8 mouse cellular contexts compared by ENCODE assay signal in genomic region chr7:81828681-81829378, GRCm38 (mm10). TPM values are rescaled to one million over a fixed set of nuclear protein-coding genes. Genes with fewer than 3 reads are reported as not detected.
DNase-seq lines count a peak whose midpoint lies in the region; ATAC-seq and TF ChIP-seq lines count a peak whose summit lies in the region.

No protein-coding gene starts in this region.

- peaks cover 48% of the 10 kb centered on the region for H3K79me2 ChIP-seq in macrophage (ENCODE audit: inconsistent target)

- no peaks in the 10 kb centered on the region for H3K9me3 ChIP-seq in forebrain, postnatal 0 days (ENCODE audit: low read length)
- H3K9me3 ChIP-seq in hindbrain, embryonic 10.5 days, result no peaks in the 10 kb centered on the region

- H3K27me3 ChIP-seq in Patski, result peaks cover 3% of the 10 kb centered on the region
- no peaks in the 10 kb centered on the region; the same call in 1 of the 2 replicates for H3K27me3 ChIP-seq in cerebellum, adult 2 months (ENCODE audit: control insufficient read depth, insufficient read depth, low read length)
- no peaks in the 10 kb centered on the region for H3K27me3 ChIP-seq in forebrain, postnatal 0 days (ENCODE audit: insufficient read depth, low read length)
- H3K27me3 ChIP-seq in hindbrain, embryonic 10.5 days (ENCODE audit: insufficient read depth, poor library complexity, severe bottlenecking), result no peaks in the 10 kb centered on the region

- POLR2A ChIA-PET in Patski (lab: Charles Lee), result no interaction called here

- peak; percentile 65 for ATAC-seq in Patski
- ATAC-seq in forebrain, postnatal 0 days, result peak; percentile 73

- H3K36me3 ChIP-seq in forebrain, postnatal 0 days (ENCODE audit: insufficient read depth), result no peaks in the 10 kb centered on the region
- no peaks in the 10 kb centered on the region for H3K36me3 ChIP-seq in hindbrain, embryonic 10.5 days
- H3K36me3 ChIP-seq in macrophage (ENCODE audit: inconsistent target), result no peaks in the 10 kb centered on the region

- H3K4me1 ChIP-seq in cerebellum, adult 2 months (ENCODE audit: control insufficient read depth, insufficient read depth, low read length), result no peaks in the 10 kb centered on the region
- H3K4me1 ChIP-seq in forebrain, postnatal 0 days (ENCODE audit: insufficient read depth), result peaks cover 27% of the 10 kb centered on the region
- peaks cover 42% of the 10 kb centered on the region for H3K4me1 ChIP-seq in hindbrain, embryonic 10.5 days (replicated peaks)

- H3K9ac ChIP-seq in forebrain, postnatal 0 days, result peak overlapping the region; percentile 87

- in situ Hi-C loops in Patski (cut with MboI; ENCODE audit: low pct_unique_long_range_greater_than_20kb), result no loop called here

- whole genome bisulfite sequencing in cerebellum, adult 2 months, result under 1% methylated on average over 88 of the region's 91 CpGs
- WGBS in forebrain, postnatal 0 days, result under 1% methylated on average over 58 of the region's 91 CpGs
- under 1% methylated on average over 85 of the region's 91 CpGs for WGBS in hindbrain, embryonic 10.5 days
- under 1% methylated on average over 85 of the region's 91 CpGs for WGBS in macrophage (ENCODE audit: missing documents)

- peak overlapping the region; percentile 58 for H3K4me2 ChIP-seq in forebrain, postnatal 0 days (ENCODE audit: low read depth)

- no peak for TF ChIP-seq POLR2A in cerebellum, adult 2 months (IDR thresholded peaks at IDR 0.05; ENCODE audit: borderline replicate concordance, insufficient read depth, low read length)

- peak overlapping the region; percentile 58 for H3K4me3 ChIP-seq in cerebellum, adult 2 months (replicated peaks; ENCODE audit: insufficient read depth, low read depth, low read length)
- peak overlapping the region; percentile 71 for H3K4me3 ChIP-seq in forebrain, postnatal 0 days (ENCODE audit: low read depth, low read length)
- H3K4me3 ChIP-seq in hindbrain, embryonic 10.5 days, result peak overlapping the region; percentile 88
- peak overlapping the region; percentile 87 for H3K4me3 ChIP-seq in macrophage (ENCODE audit: inconsistent target)

- DNase-seq in Patski (ENCODE audit: low read depth, low spot score), result no peak
- peak; percentile 28 to 65 for DNase-seq in cerebellum, adult 2 months
- peak; percentile 71 for DNase-seq in forebrain, postnatal 0 days
- DNase-seq in hindbrain, embryonic 10.5 days (ENCODE audit: low spot score), result peak; percentile 69
- peak; percentile 51 to 57 for DNase-seq in layer of hippocampus, postnatal 36 days
- DNase-seq in retina, postnatal 1 day, result peak; percentile 72
- DNase-seq in urinary bladder, postnatal 36 days (ENCODE audit: low spot score in 2 of 2), result peak; percentile 34 to 41

- no peak for TF ChIP-seq CTCF in Patski (IDR thresholded peaks at IDR 0.05)
- TF ChIP-seq CTCF in cerebellum, adult 2 months (IDR thresholded peaks at IDR 0.05; ENCODE audit: borderline replicate concordance, insufficient read depth, low read depth, low read length), result no peak
- no peak for TF ChIP-seq CTCF in forebrain, postnatal 0 days (IDR thresholded peaks at IDR 0.05; ENCODE audit: low read depth)

- H3K27ac ChIP-seq in cerebellum, adult 2 months (ENCODE audit: insufficient read depth, low read length), result no peak overlapping the region
- H3K27ac ChIP-seq in forebrain, postnatal 0 days (ENCODE audit: low read depth, low read length), result peak overlapping the region; percentile 88
- peak overlapping the region; percentile 92 for H3K27ac ChIP-seq in hindbrain, embryonic 10.5 days
- peak overlapping the region; percentile 73 for H3K27ac ChIP-seq in macrophage

- CTCF ChIA-PET in Patski (lab: Charles Lee), result no interaction called here

RNA-seq across cellular contexts. Expression of gene Btbd1, which starts 0.4 kb away (rescaled TPM):
- polyA plus RNA-seq in Patski (2021) (64.7 TPM), macrophage (2018) (50.7 to 145 TPM (median 61.2 TPM) in 3 replicates)
- polyA plus RNA-seq in cerebellum, adult 2 months (2012; rRNA removed), result 67.5 and 72.5 TPM in 2 replicates
- 142 TPM in 2 replicates for total RNA-seq in forebrain, postnatal 0 days (2014; rRNA removed)
- polyA plus RNA-seq in forebrain, postnatal 0 days (2015; fragmentation: Nextera tagmentation; extraction: Ambion mirVana), result 101 and 104 TPM in 2 replicates
- 58.3 and 63.1 TPM in 2 replicates for polyA plus RNA-seq in hindbrain, embryonic 10.5 days (2016; fragmentation: Nextera tagmentation; extraction: Ambion mirVana)
- total RNA-seq in layer of hippocampus, postnatal 36 days (2021), result 100 to 1,000 TPM; 103 to 117 TPM
- 100 to 1,000 TPM in 12 of 26 experiments, 10 to 100 TPM in 14; 43.4 to 253 (median 95.3) TPM for total RNA-seq in macrophage (2018; cell fraction: chromatin; rRNA removed)
- 10 to 100 TPM; 33.3 to 80.0 (median 54.7) TPM for total RNA-seq in macrophage (2018; cell fraction: cytosol; rRNA removed)
- total RNA-seq in macrophage (2018; cell fraction: nucleus; rRNA removed), result 100 to 1,000 TPM in 5 of 26 experiments, 10 to 100 TPM in 21; 29.6 to 130 (median 74.0) TPM

RNA-seq across cellular contexts. Expression of gene Gm10160, which starts 26.8 kb away (rescaled TPM):
- polyA plus RNA-seq in Patski (2021), result not detected
- polyA plus RNA-seq in cerebellum, adult 2 months (2012; rRNA removed), result not detected in 2 replicates
- not detected in 2 replicates for total RNA-seq in forebrain, postnatal 0 days (2014; rRNA removed)
- polyA plus RNA-seq in forebrain, postnatal 0 days (2015; fragmentation: Nextera tagmentation; extraction: Ambion mirVana), result not detected in 2 replicates
- polyA plus RNA-seq in hindbrain, embryonic 10.5 days (2016; fragmentation: Nextera tagmentation; extraction: Ambion mirVana), result not detected in 2 replicates
- not detected for total RNA-seq in layer of hippocampus, postnatal 36 days (2021)
- total RNA-seq in macrophage (2018; cell fraction: chromatin; rRNA removed), result not detected
- total RNA-seq in macrophage (2018; cell fraction: cytosol; rRNA removed), result not detected
- not detected for total RNA-seq in macrophage (2018; cell fraction: nucleus; rRNA removed)
- not detected in 3 replicates for polyA plus RNA-seq in macrophage (2018)

RNA-seq across cellular contexts. Expression of gene Tm6sf1, which starts 30.0 kb away (rescaled TPM):
- 3.8 TPM for polyA plus RNA-seq in Patski (2021)
- 39.2 and 40.9 TPM in 2 replicates for polyA plus RNA-seq in cerebellum, adult 2 months (2012; rRNA removed)
- 5.4 and 12.9 TPM in 2 replicates for total RNA-seq in forebrain, postnatal 0 days (2014; rRNA removed)
- polyA plus RNA-seq in forebrain, postnatal 0 days (2015; fragmentation: Nextera tagmentation; extraction: Ambion mirVana), result 5.0 and 7.0 TPM in 2 replicates
- polyA plus RNA-seq in hindbrain, embryonic 10.5 days (2016; fragmentation: Nextera tagmentation; extraction: Ambion mirVana), result 11.3 and 11.9 TPM in 2 replicates
- 10 to 100 TPM; 14.3 to 15.0 TPM for total RNA-seq in layer of hippocampus, postnatal 36 days (2021)
- total RNA-seq in macrophage (2018; cell fraction: chromatin; rRNA removed), result 100 to 1,000 TPM in 24 of 26 experiments, 10 to 100 TPM in 2; 42.9 to 414 (median 222) TPM
- total RNA-seq in macrophage (2018; cell fraction: cytosol; rRNA removed), result 100 to 1,000 TPM in 6 of 26 experiments, 10 to 100 TPM in 20; 52.5 to 116 (median 90.3) TPM
- total RNA-seq in macrophage (2018; cell fraction: nucleus; rRNA removed), result 100 to 1,000 TPM in 22 of 26 experiments, 10 to 100 TPM in 4; 56.2 to 552 (median 176) TPM
- polyA plus RNA-seq in macrophage (2018), result 72.9 to 199 TPM (median 101 TPM) in 3 replicates

RNA-seq across cellular contexts. Expression of gene 3110040N11Rik, which starts 39.6 kb away (rescaled TPM):
- polyA plus RNA-seq in Patski (2021), result 80.7 TPM
- polyA plus RNA-seq in cerebellum, adult 2 months (2012; rRNA removed), result 26.5 and 27.0 TPM in 2 replicates
- total RNA-seq in forebrain, postnatal 0 days (2014; rRNA removed), result 46.3 and 50.9 TPM in 2 replicates
- 59.3 and 59.8 TPM in 2 replicates for polyA plus RNA-seq in forebrain, postnatal 0 days (2015; fragmentation: Nextera tagmentation; extraction: Ambion mirVana)
- 50.1 and 50.8 TPM in 2 replicates for polyA plus RNA-seq in hindbrain, embryonic 10.5 days (2016; fragmentation: Nextera tagmentation; extraction: Ambion mirVana)
- total RNA-seq in layer of hippocampus, postnatal 36 days (2021), result 10 to 100 TPM; 20.7 to 21.7 TPM
- 10 to 100 TPM in 19 of 26 experiments, 1 to 10 TPM in 6, not detected in 1; 3.1 to 20.9 (median 12.7) TPM for total RNA-seq in macrophage (2018; cell fraction: chromatin; rRNA removed)
- 10 to 100 TPM; 12.1 to 31.2 (median 21.3) TPM for total RNA-seq in macrophage (2018; cell fraction: cytosol; rRNA removed)
- 10 to 100 TPM in 17 of 26 experiments, 1 to 10 TPM in 9; 4.1 to 19.5 (median 11.0) TPM for total RNA-seq in macrophage (2018; cell fraction: nucleus; rRNA removed)
- 23.4 to 27.6 TPM (median 24.6 TPM) in 3 replicates for polyA plus RNA-seq in macrophage (2018)
